Mouse (Mus musculus) urinary bladder, adult 18-20 months (tissue): Measurements from ENCODE around the gene H2-Q2.
"Not testable (repeated sequence)": the region's sequence is repeated elsewhere in the genome, so short reads cannot be mapped to it uniquely, and the experiment has no call there.

Source experiments
- DNase-seq, 2 experiments: peaks; one replicate each; pipeline ENCODE4 v3.0.0; 2022; ENCODE audit warnings: low spot score in 2 of 2, mixed read lengths in 2 of 2

The H2-Q2 gene

DNA sequence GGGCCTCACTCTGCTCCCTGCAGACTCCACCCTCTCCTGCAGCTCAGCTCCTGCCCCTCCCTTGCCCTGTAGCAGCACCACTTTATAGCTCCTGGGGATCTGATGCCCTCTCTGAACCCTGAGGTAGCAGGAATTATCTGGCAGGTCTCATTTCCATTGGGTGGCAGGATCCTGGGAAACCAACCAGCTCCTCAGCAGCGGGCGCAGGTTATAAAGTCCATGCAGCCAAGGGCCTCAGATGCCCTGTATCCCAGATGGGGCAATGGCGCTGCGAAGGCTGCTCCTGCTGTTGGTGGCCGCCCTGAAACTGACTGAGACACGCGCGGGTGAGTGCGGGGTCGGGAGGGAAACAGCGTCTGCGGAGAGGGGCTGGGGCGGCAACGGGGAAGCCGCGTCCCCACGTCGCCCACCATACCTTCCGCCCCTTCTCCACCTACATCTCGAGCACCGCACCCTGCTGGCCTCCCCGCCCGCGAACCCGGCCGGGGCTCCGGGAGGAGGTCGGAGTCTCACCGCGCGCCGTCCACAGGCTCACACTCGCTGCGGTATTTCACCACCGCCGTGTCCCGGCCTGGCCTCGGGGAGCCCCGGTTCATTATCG is at the start of gene H2-Q2:
H2-Q2 (plus strand) TSS at position 172 of the 601 bp plus-strand sequence.
- peak in 1 of 2 experiments; percentile 25 for DNase-seq

DNA sequence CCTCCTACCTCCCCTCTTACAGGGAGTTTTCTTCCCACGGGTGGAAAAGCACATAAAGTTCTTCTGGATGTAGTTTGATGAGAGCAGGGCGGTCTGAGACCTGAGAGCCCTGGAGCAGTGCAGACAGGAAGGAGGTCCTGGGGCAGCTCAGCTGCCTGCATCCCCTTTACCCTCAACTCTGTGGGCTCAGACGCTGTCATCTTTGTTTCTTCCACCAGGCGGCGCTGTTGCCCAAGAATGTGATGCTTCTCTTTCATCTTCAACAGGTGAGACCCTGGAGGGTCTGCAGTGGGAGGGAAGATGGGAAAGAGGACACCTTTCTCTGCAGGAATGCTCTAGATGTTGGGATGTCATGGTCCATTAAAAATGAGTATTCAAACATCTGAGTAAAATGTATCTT is 46.2 kb upstream of the H2-Q2 start:
- DNase-seq: peak in 1 of 2 experiments; percentile 69

DNA sequence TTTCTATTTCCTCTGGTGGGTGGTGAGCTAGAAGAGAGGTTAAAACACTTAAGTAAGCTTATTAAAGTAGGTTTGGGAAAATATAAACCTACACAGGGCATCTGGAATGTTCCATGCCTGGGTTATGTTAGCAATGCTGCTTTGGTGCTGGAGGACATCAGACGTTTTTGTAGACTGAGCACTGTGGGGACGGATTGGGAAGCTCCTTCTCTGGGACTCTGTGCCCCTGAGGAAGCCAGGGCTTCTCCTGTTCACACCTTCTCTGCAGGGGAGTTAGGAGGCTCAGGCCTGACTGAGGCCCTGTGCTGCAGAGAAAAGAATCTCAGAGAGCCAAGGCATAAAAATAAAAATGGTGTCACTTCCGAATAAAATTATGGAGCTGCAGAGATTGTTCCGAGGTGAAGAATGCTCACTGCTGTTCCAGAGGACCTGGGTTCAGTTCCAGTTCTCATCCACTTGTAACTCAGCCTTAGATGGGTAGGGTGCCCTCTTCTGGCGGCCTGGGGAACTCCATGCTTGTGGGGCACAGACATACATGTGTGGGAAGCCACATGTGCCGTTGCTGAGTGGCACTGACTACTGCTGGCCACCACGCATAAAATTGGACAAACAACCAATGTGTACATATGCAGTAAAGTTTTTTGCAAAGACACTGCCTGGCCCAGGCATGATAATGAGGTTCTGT is 41.6 kb upstream of the H2-Q2 start:
- DNase-seq: not testable (repeated sequence)

DNA sequence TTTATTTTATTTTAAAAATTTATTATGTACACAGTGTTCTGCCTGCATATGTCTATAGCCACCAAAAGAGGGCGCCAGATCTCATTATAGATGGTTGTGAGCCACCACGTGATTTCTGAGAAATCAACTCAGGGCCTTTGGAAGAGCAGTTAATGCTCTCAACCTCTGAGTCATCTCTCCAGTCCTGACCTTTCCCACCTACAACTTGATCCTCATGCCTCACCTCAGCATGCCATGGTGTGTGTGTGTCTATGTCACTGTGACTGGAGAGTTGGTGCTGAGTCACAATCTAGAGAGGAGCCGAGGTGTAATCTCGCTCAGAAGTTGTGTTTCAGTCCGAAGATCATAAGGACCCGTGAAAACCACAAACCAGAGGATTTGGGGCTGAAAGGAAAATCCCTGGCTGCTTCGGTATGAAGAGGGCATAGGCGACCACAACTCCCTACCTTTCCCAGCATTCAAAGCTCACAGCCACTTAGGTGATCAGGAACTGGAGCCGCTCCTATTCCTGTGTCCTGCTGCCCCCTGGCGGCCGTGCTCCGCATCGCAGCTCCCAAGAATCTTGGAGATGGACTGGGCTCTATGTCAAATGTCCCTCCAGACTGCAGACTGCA is 40.3 kb upstream of the H2-Q2 start:
- DNase-seq: peak; percentile 80 to 99

DNA sequence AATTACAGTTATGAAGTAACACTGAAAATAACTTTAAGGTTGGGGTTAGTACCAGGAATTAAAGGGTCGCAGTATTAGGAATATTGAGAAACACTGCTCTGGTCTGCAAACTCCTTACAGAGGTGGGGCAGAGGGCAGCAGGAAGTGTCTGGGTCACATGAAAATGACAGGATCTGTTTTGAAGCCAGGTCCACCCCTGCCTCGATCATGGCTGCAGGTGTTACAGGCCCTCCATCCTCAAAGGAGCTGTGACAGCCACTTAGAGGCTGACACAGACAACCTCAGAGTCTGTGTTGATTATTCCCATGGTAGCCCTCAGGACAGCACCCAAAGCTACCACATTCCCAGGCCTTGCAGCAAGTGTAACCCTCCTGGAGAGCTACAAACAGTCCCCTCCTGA is 38.8 kb upstream of the H2-Q2 start:
- no peak for DNase-seq

DNA sequence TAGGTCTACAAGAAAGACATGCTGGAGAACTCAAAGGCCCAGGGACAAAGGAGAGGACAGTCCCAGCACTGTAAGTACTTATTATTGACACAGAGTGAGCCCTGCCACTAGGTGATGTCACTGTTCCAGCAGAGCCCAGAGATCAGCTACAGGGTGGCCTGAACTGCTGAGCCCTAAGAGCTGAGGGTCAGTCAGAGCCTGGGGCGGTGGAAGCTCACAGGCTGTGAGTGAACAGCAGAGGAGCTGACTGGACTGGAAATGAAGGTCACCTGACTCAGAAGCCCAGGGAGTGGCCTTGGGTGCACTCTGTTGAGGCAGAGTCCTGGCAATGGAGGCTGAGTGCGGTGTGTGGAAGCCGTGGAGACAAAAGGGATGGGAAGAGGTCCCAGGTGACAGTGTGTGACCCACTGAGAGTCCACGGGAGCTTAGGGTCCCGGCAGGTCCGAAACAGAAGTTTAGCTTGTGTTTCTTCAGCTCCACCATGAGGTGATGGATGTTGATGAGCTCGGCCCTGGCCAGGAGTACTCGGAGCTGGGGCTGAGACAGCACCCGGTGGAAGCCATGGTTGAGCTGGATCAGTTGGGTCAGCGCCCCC is 38.2 kb upstream of the H2-Q2 start:
- no peak for DNase-seq

DNA sequence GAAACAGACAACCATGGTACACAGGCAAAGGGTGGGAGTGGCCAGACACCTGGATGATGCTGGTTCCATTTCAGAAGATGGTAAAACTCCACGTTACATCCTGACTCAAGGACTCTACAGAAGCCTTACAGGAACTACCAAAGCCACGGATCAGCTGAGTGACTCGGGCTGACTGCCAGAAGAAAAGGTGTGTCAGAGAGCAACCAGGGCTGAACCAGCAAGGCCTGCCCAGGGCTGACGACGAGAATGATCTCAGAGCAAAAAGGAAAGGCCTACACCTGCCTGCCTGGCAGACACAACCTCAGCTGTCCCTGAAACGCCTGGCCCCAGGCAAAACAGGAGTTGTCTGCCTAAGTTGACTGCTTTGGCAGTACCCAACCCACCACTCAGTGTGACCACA is 37.6 kb upstream of the H2-Q2 start:
- DNase-seq: peak in 1 of 2 experiments; percentile 47

DNA sequence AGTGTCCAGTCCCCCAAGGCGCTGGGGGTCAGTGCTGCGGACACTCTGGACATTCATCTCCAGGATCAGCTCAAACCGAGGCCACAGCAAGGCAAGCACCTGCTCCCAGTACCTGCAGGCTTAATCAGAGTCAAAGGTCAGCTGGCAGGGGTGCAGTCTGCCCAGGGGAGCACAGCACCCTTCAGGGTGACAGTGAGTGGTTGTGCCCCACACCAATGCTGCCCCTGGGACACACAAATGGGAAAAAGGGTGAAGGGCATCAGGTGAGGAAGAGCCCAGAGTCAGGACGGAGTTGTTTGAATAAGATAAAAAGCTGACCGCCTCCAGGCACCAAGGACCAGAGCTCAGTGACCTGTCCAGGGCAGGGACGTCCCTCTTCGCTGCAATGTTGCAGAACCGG is 37.1 kb upstream of the H2-Q2 start:
- not testable (repeated sequence) for DNase-seq

DNA sequence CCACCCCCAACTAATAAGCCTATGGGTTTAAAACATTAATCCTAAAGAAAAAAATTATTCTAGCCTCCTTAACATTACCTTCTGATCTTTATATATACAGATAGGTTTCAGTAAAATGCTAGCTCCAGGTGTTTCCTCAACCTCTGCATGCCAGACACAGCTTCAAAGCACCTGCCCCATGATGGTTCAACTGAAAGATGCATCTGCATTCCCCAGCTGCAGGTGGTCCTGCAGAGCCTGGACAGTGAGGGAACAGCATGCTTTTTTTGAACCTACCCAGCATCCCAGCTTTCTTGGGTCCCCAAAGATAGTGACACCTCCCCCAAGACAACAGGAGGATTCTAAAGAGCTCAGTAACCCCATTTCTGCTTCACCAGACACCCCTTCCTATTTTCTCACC is 23.4 kb upstream of the H2-Q2 start:
- DNase-seq: no peak

DNA sequence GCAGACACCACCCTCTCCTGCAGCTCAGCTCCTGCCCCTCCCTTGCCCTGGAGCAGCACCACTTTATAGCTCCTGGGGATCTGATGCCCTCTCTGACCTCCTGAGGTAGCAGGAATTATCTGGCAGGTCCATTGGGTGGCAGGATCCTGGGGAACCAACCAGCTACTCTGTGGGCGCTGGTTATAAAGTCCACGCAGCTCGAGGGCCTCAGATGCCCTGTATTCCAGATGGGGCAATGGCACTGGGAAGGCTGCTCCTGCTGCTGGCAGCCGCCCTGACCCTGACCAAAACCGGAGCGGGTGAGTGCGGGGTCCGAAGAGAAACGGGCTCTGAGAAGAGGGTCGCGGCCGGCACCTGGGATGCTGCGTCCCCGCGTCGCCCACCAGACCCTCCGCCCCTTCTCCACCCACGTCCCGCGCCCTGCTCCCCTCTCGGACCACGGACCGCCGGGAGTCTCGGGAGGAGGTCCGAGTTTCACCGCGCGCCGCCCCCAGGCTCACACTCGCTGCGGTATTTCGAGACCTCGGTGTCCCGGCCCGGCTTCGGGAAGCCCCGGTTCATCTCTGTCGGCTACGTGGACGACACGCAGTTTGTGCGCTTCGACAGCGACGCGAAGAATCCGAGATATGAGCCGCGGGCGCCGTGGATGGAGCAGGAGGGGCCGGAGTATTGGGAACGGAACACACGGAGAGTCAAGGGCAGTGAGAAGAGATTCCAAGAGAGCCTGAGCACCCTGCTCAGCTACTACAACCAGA is 21.5 kb upstream of the H2-Q2 start, which contains the start of gene H2-Q1:
H2-Q1 (plus strand) TSS at position 79 of the 755 bp plus-strand sequence.
- DNase-seq: no peak

DNA sequence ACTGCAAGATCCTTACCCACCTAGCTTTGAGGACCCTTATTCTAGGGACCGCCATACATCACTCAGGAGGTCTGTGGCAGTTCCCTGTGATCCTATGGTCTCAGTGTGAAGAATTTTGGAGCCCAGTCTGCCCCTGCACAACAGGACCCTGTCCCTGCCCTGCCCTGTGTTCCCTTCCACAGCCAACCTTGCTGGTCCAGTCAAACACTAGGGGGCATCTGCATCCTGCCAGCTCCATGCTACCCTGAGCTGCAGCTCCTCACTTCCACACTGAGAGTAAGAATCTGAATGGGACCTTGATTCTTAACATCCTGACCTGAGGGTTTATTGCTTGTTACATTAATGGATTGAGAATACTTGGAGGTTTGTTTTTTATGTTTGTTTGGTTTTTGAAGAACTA is 16.9 kb upstream of the H2-Q2 start:
- DNase-seq: not testable (repeated sequence)

DNA sequence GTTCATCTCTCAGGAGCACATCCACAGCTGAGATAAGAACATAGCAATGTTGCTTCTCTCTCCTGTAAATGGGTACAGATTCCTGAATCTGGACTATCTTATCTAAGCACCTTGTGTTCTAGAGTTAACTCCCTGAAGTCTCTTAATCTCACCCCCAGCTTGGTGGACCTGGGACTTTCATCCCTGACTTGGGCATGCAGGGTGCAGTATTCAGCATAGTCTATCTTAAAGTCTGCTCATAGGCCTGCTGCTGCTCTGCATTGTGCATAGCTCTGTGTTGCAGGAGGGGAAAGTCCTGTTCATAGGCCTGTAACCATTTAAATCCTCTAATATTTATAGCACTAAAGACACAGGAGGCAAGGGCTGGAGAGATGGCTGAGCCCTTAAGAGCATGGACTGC is 16.0 kb upstream of the H2-Q2 start:
- DNase-seq: not testable (repeated sequence)

DNA sequence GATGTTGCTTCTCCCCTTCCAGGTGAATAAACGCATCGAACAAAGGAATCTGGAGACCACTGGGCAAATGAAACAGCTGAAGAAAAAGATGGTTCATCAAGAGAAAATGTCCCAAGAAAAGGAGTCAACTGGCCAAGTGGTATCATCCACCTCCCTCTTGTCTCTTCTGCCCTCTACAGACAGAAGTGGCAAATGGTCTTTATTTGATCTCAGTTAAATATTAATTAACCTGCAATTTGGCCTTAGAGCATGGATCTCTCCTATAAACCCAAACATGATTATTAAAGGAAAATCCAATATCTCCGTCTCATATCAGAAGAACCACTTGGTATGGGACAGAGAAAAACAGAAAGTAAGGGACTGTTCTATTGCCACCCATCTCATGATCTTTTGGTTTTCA is 12.3 kb upstream of the H2-Q2 start:
- DNase-seq: not testable (repeated sequence)

DNA sequence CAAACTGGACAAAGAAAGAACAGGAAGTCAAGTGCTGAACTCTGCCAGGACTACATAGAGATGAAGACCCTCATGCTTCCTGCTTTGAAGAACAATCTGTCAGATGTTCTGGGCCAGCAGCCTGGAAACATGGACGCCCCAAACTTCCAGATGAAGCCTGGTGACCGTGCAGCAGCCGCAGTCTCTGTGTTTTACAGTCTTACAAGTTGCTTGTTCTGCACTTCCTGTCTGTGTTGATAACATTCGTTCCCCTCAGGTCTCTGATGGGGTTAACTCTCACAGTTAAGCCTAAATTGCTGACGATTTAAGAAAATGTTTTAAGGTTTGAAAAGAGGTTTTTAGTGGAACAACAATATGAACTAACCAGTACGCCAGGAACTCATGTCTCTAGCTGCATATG is 10.5 kb upstream of the H2-Q2 start:
- DNase-seq: not testable (repeated sequence)

DNA sequence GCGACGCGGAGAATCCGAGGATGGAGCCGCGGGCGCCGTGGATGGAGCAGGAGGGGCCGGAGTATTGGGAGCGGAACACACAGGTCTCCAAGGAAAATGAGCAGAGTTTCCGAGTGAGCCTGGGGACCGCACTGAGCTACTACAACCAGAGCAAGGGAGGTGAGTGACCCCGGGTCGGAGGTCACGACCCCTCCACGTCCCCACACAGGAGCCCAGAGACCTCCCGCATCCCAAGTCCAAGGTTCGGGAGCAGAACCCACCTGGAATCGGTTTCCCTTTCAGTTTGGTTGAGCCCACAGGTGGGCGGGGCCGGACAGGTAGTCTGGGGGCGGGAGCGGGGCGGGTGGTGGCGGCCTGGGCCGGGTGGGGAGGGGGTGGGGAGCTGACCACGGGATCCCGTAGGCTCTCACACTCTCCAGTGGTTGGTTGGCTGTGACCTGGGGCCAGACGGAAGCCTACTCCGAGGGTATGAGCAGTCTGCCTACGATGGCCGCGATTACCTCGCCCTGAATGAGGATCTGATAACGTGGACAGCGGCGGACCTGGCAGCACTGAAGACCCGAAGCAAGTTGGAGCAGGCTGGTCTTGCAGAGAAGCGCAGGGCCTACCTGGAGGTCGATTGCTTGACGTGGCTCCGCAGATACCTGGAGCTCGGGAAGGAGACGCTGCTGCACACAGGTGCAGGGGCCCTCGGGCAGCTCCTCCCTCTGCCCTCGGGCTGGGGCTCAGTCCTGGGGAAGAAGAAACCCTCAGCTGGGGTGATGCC is 852 bp downstream of the H2-Q2 start:
- peak in 1 of 2 experiments; percentile 47 for DNase-seq

DNA sequence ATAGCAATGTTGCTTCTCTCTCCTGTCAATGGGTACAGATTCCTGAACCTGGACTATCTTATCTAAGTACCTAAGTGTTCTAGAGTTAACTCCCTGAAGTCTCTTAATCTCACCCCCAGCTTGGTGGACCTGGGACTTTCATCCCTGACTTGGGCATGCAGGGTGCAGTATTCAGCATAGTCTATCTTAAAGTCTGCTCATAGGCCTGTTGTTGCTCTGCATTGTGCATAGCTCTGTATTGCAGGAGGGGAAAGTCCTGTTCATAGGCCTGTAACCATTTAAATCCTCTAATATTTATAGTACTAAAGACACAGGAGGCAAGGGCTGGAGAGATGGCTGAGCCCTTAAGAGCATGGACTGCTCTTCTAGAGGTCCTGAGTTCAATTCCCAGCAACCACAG is 5.6 kb downstream of the H2-Q2 start:
- not testable (repeated sequence) for DNase-seq

DNA sequence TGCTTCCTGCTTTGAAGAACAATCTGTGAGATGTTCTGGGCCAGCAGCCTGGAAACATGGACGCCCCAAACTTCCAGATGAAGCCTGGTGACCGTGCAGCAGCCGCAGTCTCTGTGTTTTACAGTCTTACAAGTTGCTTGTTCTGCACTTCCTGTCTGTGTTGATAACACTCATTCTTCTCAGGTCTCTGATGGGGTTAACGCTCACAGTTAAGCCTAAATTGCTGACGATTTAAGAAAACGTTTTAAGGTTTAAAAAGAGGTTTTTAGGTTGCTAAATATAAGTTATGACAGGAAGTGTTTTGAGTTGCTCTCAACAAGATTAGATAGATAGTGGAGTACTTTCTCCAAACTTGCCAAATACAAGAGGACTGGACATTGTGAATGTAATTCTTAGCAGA is 11.2 kb downstream of the H2-Q2 start:
- not testable (repeated sequence) for DNase-seq

DNA sequence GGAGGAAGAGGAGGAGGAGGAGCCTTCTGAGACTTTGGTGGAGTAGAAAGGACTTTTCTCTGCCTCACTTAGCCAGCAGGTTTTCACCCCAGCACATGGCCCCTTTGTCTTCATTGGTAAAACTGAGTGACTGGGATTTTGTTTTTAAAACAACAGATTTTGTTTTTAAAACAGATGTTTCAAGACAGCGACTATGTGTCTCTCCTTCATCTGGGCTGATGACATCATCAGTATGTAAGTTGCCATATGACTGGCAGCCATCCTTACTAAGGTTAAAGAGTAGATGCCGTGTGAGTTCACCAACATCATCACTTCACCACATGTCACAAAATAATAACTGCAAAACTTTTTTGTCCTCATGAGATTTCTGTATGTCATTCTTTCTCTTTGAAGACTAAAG is 12.0 kb downstream of the H2-Q2 start:
- DNase-seq: no peak

DNA sequence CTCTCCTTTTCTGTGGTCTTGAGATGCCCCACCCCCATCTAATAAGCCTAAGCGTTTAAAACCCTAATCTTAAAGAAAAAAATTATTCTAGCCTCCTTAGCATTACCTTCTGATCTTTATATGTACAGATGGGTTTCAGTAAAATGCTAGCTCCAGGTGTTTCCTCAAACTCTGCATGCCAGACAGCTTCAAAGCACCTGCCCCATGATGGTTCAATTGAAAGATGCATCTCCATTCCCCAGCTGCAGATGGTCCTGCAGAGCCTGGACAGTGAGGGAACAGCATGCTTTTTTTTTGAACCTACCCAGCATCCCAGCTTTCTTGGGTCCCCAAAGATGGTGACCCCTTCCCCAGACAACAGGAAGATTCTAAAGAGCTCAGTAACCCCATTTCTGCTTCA is 15.0 kb downstream of the H2-Q2 start:
- DNase-seq: no peak

DNA sequence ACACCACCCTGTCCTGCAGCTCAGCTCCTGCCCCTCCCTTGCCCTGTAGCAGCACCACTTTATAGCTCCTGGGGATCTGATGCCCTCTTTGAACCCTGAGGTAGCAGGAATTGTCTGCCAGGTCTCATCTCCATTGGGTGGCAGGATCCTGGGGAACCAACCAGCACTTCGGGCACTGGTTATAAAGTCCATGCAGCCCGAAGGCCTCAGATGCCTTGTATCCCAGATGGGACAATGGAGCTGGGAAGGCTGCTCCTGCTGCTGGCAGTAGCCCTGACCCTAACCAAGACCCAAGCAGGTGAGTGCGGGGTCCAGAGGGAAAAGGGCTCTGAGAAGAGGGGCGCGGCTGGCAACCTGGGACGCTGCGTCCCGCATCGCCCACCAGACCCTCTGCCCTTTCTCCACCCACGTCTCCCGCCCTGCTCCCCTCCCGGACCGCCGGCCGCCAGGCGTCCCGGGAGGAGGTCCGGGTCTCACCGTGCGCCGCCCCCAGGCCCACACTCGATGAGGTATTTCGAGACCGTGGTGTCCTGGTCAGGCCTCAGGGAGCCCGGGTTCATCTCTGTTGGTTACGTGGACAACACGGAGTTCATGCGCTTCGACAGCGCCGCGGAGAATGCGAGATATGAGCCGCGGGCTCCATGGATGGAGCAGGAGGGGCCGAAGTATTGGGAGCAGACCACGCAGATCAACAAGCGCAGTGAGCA is 16.9 kb downstream of the H2-Q2 start:
- DNase-seq: no peak

DNA sequence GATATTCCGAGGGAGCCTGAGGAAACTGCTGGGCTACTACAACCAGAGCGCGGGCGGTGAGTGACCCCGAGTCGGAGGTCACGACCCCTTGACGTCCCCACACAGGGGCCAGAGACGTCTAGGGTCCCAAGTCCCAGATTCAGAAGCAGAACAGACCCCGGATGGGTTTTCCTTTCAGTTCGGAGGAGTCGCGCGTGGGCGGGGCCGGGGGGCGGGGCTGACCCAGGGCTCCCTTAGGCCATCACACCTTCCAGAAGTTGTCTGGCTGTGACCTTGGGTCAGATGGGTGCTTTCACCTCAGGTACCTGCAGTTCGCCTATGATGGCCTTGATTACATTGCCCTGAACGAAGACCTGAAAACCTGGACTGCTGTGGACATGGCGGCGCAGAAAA is 17.4 kb downstream of the H2-Q2 start:
- DNase-seq: no peak
